Mouse (Mus musculus): ENCODE results near the gene Smchd1. TPM values are rescaled to one million over a fixed set of nuclear protein-coding genes. Genes with fewer than 3 reads are reported as not detected.
"Not testable (repeated sequence)": the region's sequence is repeated elsewhere in the genome, so short reads cannot be mapped to it uniquely, and the experiment has no call there.

Smchd1 gene
- polyA plus RNA-seq, 1 experiment from 2014 or later, result 25.7 TPM

- Histone ChIP-seq H3K27ac (ENCODE audit: low read depth) (no peak overlapping the region), H3K4me2 (ENCODE audit: low read depth, low read length) (no peak overlapping the region), H3K36me3 (replicated peaks; ENCODE audit: insufficient read depth, low read length) (peaks cover 19% of the 10 kb centered on the region), H3K9me3 (ENCODE audit: low read length) (no peaks in the 10 kb centered on the region), H3K4me1 (ENCODE audit: insufficient read depth) (no peaks in the 10 kb centered on the region), H3K4me3 (ENCODE audit: low read depth, low read length) (no peak overlapping the region), H3K27me3 (ENCODE audit: insufficient read depth, low read length) (no peaks in the 10 kb centered on the region), H3K9ac (replicated peaks) (no peak overlapping the region)
- no peak for TF ChIP-seq EP300 (IDR thresholded peaks at IDR 0.05; ENCODE audit: low read depth)
- no peak for TF ChIP-seq CTCF (IDR thresholded peaks at IDR 0.05; ENCODE audit: low read depth)
- WGBS (ENCODE audit: insufficient replicate concordance), result 89% methylated on average over 3 of the region's 3 CpGs
- DNase-seq (no peak), ATAC-seq (no peak)
Observed at GRCm38 (mm10) chr17:71342006-71342405, 133.1 kb downstream of the Smchd1 start.

- Histone ChIP-seq H3K27ac (ENCODE audit: low read depth) (no peak overlapping the region), H3K27me3 (ENCODE audit: insufficient read depth, low read length) (no peaks in the 10 kb centered on the region), H3K9me3 (ENCODE audit: low read length) (no peaks in the 10 kb centered on the region), H3K9ac (replicated peaks) (no peak overlapping the region), H3K4me3 (ENCODE audit: low read depth, low read length) (no peak overlapping the region), H3K36me3 (replicated peaks; ENCODE audit: insufficient read depth, low read length) (peaks cover 4% of the 10 kb centered on the region; the same call in 1 of the 2 replicates), H3K4me2 (ENCODE audit: low read depth, low read length) (no peak overlapping the region), H3K4me1 (ENCODE audit: insufficient read depth) (no peaks in the 10 kb centered on the region)
- no peak for ATAC-seq
- no peak for DNase-seq
- TF ChIP-seq EP300 (IDR thresholded peaks at IDR 0.05; ENCODE audit: low read depth) (no peak), CTCF (IDR thresholded peaks at IDR 0.05; ENCODE audit: low read depth) (no peak)
- WGBS (ENCODE audit: insufficient replicate concordance), result 85% methylated on average over 6 of the region's 6 CpGs
Observed at GRCm38 (mm10) chr17:71338627-71339026, 136.5 kb downstream of the Smchd1 start.

DNA sequence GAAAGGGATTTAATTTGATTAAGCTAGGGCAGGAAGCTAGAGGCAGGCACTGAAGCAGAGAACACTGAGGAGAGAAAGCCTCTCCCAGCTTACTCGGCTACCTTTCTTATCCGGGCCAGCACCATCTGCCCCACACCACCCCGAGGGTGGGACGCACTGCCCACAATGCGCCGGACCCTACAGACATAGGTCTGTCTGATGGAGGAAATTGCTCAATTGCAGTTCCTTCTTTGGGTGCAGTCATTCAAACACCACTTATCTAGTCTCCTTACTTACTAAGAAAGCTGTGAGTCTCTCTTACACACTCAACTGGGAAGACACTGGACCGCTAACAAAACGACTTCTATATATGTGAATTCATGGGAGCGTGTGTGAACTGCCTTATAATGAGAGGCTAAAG, 137.6 kb downstream of the Smchd1 start:
- no peak for TF ChIP-seq CTCF (IDR thresholded peaks at IDR 0.05; ENCODE audit: low read depth)
- no peak for TF ChIP-seq EP300 (IDR thresholded peaks at IDR 0.05; ENCODE audit: low read depth)
- H3K27ac ChIP-seq (ENCODE audit: low read depth), result no peak overlapping the region
- no peak for ATAC-seq
- H3K4me2 ChIP-seq (ENCODE audit: low read depth, low read length), result no peak overlapping the region
- H3K36me3 ChIP-seq (replicated peaks; ENCODE audit: insufficient read depth, low read length), result no peaks in the 10 kb centered on the region
- no peaks in the 10 kb centered on the region for H3K27me3 ChIP-seq (ENCODE audit: insufficient read depth, low read length)
- H3K9ac ChIP-seq (replicated peaks), result no peak overlapping the region
- no peak for DNase-seq
- no peak overlapping the region for H3K4me3 ChIP-seq (ENCODE audit: low read depth, low read length)
- no peaks in the 10 kb centered on the region for H3K4me1 ChIP-seq (ENCODE audit: insufficient read depth)
- H3K9me3 ChIP-seq (ENCODE audit: low read length), result no peaks in the 10 kb centered on the region
- 53% methylated on average over 9 of the region's 9 CpGs for WGBS (ENCODE audit: insufficient replicate concordance)

DNA sequence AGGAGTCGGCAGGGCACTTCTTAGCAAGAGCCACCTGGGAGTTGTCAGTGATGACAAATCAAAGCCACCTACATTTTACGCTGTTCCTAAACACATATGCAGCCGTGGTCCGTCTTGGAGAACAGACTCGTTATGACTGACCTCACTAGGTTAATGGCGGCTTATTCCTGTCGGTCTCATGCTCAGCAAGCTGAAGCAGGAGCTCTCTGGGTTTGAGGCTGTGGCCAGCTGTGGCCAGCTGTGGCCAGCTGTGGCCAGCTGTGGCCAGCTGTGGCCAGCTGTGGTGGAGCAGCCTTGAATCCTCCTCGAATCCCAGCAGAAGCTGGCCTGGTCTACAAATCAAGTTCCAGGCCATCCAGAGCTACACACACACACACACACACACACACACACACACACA, 138.7 kb downstream of the Smchd1 start:
- ATAC-seq, result no peak
- TF ChIP-seq CTCF (IDR thresholded peaks at IDR 0.05; ENCODE audit: low read depth) (no peak), EP300 (IDR thresholded peaks at IDR 0.05; ENCODE audit: low read depth) (no peak)
- Histone ChIP-seq H3K27me3 (ENCODE audit: insufficient read depth, low read length) (no peaks in the 10 kb centered on the region), H3K4me1 (ENCODE audit: insufficient read depth) (no peaks in the 10 kb centered on the region), H3K36me3 (replicated peaks; ENCODE audit: insufficient read depth, low read length) (no peaks in the 10 kb centered on the region), H3K9ac (replicated peaks) (no peak overlapping the region), H3K4me3 (ENCODE audit: low read depth, low read length) (no peak overlapping the region), H3K9me3 (ENCODE audit: low read length) (no peaks in the 10 kb centered on the region), H3K27ac (ENCODE audit: low read depth) (no peak overlapping the region), H3K4me2 (ENCODE audit: low read depth, low read length) (no peak overlapping the region)
- WGBS (ENCODE audit: insufficient replicate concordance), result 77% methylated on average over 8 of the region's 8 CpGs
- no peak for DNase-seq

DNA sequence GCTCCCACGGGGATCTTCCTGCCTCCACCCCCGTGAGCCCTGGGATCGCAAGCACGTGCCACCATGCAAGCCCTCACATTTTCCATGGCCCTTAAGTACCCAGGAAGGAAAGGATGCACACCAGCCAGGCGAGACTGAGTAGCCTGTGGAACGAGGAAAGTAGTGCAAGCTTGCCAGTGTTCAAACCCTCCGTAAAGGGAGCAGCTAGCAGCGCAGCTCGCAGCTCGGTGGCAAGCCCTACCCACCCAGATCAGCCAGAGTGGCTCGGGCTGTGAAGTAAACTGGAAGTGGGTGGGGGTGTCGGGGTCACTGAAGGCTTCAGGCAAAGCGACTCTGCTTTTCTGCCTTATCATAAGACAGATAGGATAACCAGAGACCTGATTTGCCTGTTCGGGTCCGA, 142.8 kb downstream of the Smchd1 start:
- Histone ChIP-seq H3K9me3 (ENCODE audit: low read length) (no peaks in the 10 kb centered on the region), H3K4me3 (ENCODE audit: low read depth, low read length) (no peak overlapping the region), H3K27ac (ENCODE audit: low read depth) (no peak overlapping the region), H3K4me2 (ENCODE audit: low read depth, low read length) (no peak overlapping the region), H3K36me3 (replicated peaks; ENCODE audit: insufficient read depth, low read length) (no peaks in the 10 kb centered on the region), H3K4me1 (ENCODE audit: insufficient read depth) (no peaks in the 10 kb centered on the region), H3K27me3 (ENCODE audit: insufficient read depth, low read length) (no peaks in the 10 kb centered on the region), H3K9ac (replicated peaks) (no peak overlapping the region)
- ATAC-seq (no peak), DNase-seq (no peak)
- WGBS (ENCODE audit: insufficient replicate concordance), result 58% methylated on average over 15 of the region's 15 CpGs
- no peak for TF ChIP-seq EP300 (IDR thresholded peaks at IDR 0.05; ENCODE audit: low read depth)

DNA sequence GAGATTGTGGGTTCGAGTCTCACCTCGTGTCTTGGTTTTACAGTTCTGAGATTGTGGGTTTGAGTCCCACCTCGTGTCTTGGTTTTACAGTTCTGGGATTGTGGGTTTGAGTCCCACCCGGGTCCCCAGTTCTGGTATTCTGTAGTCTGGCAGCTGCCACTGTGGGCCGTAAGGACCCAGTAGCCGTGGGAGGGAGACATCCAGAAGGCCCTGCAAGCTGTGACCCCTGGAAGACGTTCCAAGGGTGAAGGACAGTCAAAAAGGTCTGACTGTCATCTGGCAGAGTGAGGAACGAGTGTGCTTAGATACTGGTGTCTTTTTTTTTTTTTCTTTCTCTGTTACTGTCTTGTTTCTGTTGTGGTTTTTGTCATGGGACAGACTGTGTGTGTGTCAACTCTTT, 154.4 kb downstream of the Smchd1 start:
- peak; percentile 5 for DNase-seq
- WGBS (ENCODE audit: insufficient replicate concordance), result 76% methylated on average over 8 of the region's 8 CpGs
- H3K27ac ChIP-seq (ENCODE audit: low read depth); ATAC-seq; H3K27me3 ChIP-seq (ENCODE audit: insufficient read depth, low read length); H3K4me1 ChIP-seq (ENCODE audit: insufficient read depth); H3K36me3 ChIP-seq (replicated peaks; ENCODE audit: insufficient read depth, low read length); H3K9ac ChIP-seq (replicated peaks); H3K9me3 ChIP-seq (ENCODE audit: low read length); H3K4me3 ChIP-seq (ENCODE audit: low read depth, low read length); H3K4me2 ChIP-seq (ENCODE audit: low read depth, low read length): not testable (repeated sequence)

GRCm38 (mm10) chr17:71319361-71319760, 155.8 kb downstream of the Smchd1 start:
- H3K4me2 ChIP-seq (ENCODE audit: low read depth, low read length), result no peak overlapping the region
- WGBS (ENCODE audit: insufficient replicate concordance), result 87% methylated on average over 3 of the region's 3 CpGs
- no peak overlapping the region for H3K9ac ChIP-seq (replicated peaks)
- H3K36me3 ChIP-seq (replicated peaks; ENCODE audit: insufficient read depth, low read length), result no peaks in the 10 kb centered on the region
- H3K27me3 ChIP-seq (ENCODE audit: insufficient read depth, low read length), result no peaks in the 10 kb centered on the region
- no peak for TF ChIP-seq CTCF (IDR thresholded peaks at IDR 0.05; ENCODE audit: low read depth)
- no peak for TF ChIP-seq EP300 (IDR thresholded peaks at IDR 0.05; ENCODE audit: low read depth)
- H3K4me3 ChIP-seq (ENCODE audit: low read depth, low read length), result no peak overlapping the region
- H3K27ac ChIP-seq (ENCODE audit: low read depth), result no peak overlapping the region
- DNase-seq (peak; percentile 2), ATAC-seq (no peak)
- no peaks in the 10 kb centered on the region for H3K4me1 ChIP-seq (ENCODE audit: insufficient read depth)
- no peaks in the 10 kb centered on the region for H3K9me3 ChIP-seq (ENCODE audit: low read length)
